Mouse (Mus musculus) adrenal gland, postnatal 36 days (tissue): ENCODE data around the gene Nectin1. TPM values are rescaled to one million over a fixed set of nuclear protein-coding genes. Genes with fewer than 3 reads are reported as not detected.

Experiments
- DNase-seq, 2 experiments: peaks; one replicate each; pipeline ENCODE4 v3.0.0; 2021; ENCODE audit warnings: mixed read lengths in 1 of 2
- total RNA-seq, 2 experiments: library from RNA; stranded (reverse); gene quantifications; 2 replicates each; pipeline ENCODE4 v1.2.3; 2021

The Nectin1 gene
- total RNA-seq, 2 experiments from 2014 or later = 25.1 to 37.1 TPM

GRCm38 (mm10) chr9:43801911-43802310, 58.1 kb downstream of the Nectin1 start:
- peak; percentile 88 to 92 for DNase-seq

GRCm38 (mm10) chr9:43807565-43807964, 63.8 kb downstream of the Nectin1 start:
- DNase-seq = no peak

DNA sequence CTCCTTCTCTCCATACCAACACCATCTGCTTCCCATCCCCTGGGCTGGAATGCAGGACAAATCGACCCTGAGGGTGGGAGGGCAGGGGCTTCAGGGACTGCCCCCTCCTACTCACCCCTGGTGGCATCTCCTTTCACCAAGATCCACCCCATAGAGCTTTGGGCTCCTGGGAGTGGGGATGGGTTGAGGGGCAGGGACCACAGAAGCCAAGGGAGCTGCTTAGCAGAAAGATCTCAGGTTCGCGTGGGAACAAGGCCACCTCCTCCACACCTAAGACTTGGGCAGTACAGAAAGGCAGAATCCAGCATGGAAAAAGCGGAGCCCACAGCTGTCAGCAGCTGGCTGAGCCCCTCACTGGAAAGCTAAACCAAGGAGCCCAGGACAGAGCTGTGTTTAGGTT, 64.3 kb downstream of the Nectin1 start:
- DNase-seq = no peak

DNA sequence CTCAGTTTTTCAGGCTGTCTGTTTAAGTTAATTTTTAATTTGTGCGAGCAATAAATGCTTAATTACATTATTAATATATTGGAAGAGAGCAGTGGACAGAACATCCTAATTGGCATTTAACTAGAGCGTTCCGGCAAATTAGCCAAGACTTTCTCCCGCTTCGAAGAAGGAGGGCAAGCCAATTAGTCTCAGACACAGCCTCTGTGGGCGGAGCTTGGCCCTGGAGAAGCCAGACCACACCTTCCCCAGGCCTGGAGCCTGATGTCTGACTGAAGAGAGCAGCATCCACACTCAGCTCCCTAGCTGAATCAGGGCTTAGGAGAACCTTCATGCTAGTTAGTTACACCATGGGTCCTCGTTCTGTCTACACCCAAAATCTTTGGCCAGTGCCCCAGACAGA, 64.8 kb downstream of the Nectin1 start:
- DNase-seq = peak in 1 of 2 experiments; percentile 26

DNA sequence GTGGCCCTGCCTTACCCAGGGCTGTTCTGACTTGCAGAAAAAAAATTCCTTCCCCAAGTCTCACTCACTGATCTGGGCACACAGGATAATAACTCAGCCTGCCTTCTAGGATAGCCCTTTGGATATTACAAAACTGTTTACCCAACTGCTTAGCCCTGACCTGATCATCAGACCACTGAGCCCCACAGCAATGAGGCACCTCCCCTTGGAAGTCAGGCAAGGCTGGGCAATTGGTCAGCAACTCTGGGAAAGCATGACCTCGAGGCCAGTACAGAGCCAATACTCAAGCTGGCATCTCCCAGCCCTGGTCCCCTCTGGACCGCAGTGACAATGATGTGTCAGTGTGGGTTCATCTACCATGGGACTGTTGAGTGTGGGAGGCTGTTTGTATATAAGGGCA, 69.4 kb downstream of the Nectin1 start:
- DNase-seq = peak; percentile 24 to 68

GRCm38 (mm10) chr9:43822206-43822605, 78.4 kb downstream of the Nectin1 start:
- peak; percentile 40 to 44 for DNase-seq

- no peak for DNase-seq
Observed at GRCm38 (mm10) chr9:43825178-43825577, 81.4 kb downstream of the Nectin1 start.

- no peak for DNase-seq
Observed at GRCm38 (mm10) chr9:43826558-43827253, 82.9 kb downstream of the Nectin1 start.

DNA sequence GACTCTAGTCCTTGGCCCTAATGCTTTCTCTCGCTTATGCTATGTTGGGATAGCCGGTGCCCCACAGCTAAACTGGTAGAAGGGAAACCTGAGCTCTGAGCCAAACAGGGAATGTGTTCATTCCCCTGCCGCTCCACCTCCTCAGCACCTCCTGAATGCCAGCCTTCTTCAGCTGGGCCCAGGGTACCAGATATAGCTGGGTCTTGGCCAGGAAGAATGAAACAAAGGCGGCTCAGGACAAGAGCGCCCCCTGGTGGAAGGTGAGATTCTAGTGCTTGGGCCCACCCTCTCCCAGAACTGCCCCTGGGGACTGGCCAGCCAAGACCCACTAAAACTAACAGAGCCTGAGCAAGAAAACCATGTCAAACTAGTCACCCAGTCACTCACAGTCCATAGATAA, 83.8 kb downstream of the Nectin1 start:
- DNase-seq = peak; percentile 73 to 77

DNA sequence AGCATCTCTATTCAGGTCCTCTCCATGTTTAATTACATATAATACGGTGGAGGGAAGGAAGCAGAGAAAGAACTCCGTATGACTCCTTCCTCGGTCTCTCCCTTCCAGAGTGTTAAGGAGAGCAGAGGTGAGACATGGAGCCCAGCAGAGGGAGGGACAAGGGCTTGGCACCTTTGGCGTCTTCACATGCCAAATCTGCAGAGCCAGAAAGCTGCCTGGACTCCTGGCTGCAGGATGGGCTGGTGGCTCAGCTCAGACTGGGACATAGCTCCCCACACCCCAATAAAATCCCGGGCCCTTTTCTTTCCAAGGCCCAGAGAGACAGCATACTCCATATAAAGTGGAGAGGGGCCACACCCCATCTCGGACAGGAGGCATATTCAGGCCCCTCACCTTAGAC, 85.2 kb downstream of the Nectin1 start:
- peak in 1 of 2 experiments; percentile 21 for DNase-seq

GRCm38 (mm10) chr9:43833232-43833631, 89.4 kb downstream of the Nectin1 start:
- DNase-seq = no peak

DNA sequence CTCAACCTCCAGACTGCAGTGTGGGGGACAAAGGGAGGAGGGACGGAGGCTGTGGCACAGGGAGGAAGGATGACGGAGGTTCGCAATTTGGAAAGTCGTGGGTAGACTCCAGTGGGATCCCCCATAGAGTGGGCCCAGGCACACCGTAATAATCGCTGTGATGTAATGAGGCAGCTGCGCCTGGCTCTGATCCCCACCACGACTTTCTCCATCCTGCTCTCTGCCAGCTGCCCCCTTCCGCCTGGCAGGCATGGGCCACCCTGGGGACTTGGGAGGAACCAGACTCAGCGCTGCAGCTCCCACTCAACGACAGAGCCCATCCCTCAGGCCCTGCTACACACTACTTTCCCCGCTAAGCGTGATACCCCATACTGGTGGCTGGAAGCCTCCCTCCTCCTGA, 90.5 kb downstream of the Nectin1 start:
- no peak for DNase-seq

DNA sequence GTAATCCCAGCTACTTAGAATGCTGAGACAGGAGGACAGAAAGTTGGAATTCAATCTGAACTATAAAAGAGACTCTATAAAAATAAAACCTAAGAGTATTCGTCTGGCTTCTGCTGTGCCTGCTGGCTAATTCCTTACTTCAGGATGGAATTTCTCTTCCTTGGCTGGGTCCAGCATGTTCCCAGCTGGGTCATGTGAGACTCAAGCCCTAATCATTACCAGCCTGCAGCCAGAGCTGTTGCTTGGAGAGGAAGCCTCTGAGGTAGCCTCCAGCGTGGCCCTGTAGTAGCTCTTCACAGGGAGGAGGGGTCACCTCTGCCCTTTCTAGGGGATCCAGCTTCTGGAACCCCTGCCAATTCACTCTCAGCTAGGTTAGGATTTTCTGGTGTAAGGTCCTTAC, 94.8 kb downstream of the Nectin1 start:
- DNase-seq = no peak

DNA sequence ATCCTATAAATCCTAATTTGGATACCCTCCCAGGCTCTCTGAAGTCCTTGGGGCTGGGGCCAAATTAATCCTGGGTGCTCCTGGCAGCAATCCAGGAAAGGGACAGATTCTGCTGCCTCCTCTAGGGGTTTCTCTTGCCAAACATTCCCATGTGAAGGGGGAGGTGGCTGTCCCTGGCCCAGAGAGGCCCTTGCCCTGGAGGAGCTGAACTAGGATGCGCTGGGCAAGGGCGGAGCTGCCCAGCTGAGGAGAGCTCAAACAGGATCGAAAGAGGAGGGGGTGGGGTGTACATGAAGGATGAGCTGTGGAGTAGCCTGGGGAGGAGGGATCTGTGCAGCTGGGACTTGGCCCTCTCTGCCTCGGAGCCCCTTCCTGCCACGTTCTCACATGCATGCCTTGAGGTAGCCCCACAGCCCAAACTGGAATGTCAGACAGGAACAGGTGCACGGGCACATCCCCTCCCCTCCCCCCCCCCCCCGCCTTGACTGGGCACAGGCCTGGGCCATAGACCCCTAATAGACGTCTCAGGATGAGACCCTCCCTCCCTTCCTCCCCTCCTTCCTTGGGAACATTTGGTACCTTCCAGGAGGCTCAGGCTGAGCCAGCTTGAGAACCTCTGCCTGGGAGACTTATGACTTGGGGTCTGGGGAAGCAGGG, 99.3 kb downstream of the Nectin1 start:
- peak in 1 of 2 experiments; percentile 11 for DNase-seq

- peak; percentile 12 to 23 for DNase-seq
Observed at GRCm38 (mm10) chr9:43843711-43844127, 99.9 kb downstream of the Nectin1 start.

DNA sequence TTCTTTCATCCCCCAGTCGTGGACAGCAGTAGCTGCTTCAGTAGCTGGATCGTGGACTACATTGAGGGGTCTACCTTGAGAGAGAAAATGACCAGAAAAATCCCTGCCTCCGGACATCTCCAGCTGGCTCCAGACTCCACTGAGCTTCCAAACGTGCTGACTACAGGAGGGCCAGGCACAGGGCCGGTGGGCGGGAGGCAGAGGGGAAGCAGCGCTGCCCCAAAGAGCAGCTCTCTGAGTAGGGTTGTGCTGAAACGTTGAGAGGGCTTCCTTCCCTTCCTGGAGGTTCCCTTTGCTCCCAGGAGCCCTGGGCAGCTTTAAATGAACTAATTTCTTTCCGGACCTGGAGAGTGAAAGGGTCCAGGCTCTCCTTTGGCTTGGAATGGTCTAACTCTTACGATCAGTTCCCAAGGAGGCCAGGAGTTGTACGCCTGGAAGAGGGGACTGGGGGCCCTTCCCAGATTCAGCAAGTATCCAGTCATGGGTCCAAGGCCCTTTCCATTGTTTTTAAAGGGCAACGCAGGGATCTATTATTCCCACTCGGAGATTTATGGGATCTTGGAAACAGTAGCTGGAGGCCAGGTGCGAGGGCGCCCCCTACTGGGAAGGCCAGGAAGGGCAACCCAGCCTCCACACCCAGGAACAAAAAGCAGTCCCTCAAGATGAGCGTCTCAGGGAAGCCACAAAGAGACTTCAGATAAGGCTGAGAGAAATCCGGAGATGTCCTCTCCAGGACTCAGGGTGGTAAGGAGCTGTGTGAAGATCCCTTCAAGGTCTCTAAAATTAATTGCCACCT, 102.1 kb downstream of the Nectin1 start:
- DNase-seq = peak; percentile 57 to 72

GRCm38 (mm10) chr9:43847861-43848260, 104.1 kb downstream of the Nectin1 start:
- DNase-seq = peak; percentile 77

- DNase-seq = no peak
Observed at GRCm38 (mm10) chr9:43850281-43850680, 106.5 kb downstream of the Nectin1 start.

GRCm38 (mm10) chr9:43851154-43851553, 107.4 kb downstream of the Nectin1 start:
- DNase-seq = no peak

GRCm38 (mm10) chr9:43855887-43856286, 112.1 kb downstream of the Nectin1 start:
- no peak for DNase-seq
